Mouse (Mus musculus): ENCODE measurements at regions not wholly inside any gene's neighbourhood (a gene's known extent, or its start where the extent isn't known, plus 50 kb on each side); places are given as distances from the start of the nearest gene placed in this dataset.

DNA sequence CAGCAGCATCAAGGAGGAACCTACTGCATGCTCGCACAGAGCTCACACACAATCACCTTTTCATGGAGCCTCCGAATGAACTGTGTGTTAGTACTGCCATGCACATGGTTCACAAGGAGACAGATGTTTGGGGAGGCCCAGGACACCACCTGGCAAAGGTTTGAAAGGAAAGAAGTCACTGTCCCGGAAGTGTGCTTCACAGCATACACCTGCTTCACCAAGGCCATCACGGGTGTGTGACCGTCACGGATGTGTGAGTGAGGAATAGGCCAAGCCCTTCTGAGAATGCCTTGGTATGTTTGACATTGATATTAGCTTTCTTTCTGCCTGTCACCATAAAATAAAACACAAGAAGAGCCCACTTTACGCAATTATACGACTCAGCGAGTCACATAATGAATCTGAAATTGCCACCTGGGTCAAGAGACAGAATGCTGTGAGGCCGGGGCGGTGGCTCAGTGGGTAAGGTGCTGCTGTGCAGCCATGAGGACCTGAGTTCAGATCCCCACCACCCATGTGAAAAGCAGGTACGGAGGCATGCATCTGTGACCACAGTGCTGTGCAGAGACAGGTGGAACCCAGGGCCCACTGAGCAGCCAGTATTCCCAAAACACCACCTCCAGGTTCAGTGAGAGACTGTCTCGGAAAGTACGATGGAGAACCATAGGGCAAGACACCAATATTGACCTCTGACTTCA lies 162.3 kb upstream of the Sh3bp4 start:
- DNase-seq = no peak

DNA sequence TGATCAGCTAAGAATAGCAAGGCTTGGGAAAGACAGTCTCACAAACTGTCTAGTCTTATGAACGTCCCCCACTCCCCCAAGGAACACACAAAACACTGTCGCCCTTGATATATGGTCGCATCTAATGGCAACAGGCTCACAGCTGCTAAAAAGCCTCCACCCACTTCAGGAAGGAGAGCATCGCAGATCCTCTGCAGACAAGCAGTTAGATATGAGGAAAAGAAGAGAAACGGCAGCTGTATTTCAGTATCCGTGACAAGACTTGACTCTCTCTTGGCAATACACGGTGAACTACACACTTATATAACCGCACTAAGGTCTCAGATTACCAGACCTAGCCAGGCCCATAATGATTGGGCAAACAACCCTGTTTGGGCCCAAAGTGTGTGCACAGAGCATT lies 161.5 kb upstream of the Sh3bp4 start:
- DNase-seq = no peak

DNA sequence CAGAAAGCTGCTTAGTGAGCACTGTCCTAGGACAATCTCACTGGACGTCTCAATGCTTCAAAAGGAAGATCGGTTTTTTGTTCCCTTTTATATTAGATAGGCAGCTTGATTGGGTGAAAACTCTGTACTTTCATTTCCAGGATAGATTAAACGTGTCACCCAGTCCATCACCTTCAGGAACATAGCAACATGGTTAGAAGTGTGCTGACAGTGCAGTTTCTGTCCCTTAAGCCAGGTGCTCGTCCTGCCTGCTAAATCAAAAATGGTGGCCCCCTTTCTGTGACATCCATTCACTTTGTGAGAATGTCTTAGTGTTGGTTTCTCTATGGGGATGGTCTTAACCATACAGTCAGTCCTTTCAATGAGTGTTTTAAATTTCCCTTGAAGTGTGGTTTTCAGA lies 160.9 kb upstream of the Sh3bp4 start:
- DNase-seq = no peak

DNA sequence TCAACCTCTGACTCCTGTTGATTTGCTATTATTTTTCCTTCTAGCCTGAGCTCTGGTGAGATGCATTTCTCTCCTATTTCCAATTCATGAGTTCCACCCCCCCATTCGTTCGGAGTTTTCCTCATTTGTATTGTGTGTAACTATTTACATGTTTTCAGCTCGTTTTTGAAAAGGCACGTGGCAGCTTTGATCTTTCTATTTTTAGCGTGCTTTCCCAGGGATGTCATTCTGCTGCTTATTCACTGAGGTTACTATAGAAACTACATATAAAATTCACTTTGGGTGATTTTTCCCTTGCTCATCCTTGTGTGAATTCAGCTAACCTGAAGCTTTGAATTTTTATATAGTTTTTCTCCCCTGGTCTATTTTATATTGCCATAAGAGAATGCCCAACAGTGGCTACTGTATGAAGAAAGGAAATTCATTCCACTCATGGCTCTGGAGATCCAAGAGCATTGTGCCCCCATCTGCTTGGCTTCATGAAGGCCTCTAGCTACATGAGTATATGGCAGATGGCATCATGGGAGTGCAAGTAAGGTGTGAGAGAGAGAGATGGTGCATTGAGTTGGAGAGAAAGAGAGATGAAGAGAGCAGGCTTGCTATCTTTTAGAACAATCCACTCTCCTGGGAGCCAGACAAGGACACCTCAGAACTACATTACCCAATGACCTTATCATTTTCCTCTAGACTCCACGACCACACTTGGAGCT lies 160.2 kb upstream of the Sh3bp4 start:
- no peak for DNase-seq

DNA sequence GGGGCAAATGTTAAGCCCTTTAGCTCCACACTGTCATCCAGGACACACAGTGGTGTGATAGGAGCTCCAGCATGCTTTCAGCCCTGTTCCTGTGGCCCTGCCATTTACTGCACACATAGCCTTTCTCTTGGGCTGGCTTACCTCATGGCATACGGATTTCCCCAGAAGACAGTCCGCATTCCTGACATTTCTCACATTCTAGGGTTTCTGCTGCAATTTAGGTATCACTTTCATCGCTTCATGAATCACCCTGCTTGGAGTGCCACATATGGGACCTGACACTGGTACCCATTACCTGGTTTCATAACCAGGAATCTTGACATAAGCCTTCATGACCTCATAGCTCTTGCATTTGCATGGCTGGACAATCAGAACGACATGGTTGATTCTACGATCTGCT lies 158.5 kb upstream of the Sh3bp4 start:
- DNase-seq = no peak

DNA sequence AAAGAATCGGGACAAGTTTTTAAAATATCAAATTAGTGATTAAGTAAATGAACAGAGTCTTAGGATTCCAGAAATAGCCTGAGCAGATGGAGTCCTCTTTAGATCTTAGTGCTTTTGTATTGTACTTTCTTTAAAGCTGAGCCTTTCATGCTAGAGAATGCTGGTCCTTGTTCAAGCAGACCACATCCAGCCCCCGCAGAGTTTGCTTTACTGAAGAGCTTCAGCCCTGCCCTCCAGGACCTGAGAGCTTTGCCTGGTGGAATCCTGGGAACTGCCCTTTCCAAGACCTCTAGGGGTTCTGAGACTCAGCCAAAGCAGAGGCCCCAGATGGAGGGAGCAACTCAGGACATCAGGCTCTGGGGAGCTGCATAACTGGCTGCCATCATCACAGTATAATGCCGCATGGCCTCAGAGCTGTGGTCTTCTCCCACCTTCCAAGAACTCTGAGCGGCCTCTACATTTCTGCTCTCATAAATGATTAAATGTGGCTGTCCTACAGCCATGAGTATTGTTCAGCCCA lies 153.6 kb upstream of the Sh3bp4 start:
- DNase-seq = no peak

DNA sequence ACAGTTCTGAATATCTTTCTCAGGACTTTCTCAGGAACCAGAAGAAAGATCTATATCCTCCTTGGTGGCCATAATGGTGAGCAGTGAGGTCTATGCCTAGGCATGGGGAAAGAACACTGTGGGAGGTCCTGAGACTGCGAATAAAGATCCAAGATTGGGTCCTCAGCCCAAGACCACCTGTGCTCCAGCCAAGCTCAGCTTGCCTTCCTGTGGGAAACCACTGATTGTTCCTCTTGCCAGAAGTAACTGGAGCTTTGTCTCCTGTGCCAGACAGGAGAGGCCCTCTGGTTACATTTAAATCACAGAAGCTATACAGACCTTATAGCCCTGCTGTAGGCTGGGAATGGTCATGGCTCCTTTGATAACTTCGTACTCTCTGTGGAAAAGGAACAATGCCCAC lies 148.8 kb upstream of the Sh3bp4 start:
- DNase-seq = no peak

DNA sequence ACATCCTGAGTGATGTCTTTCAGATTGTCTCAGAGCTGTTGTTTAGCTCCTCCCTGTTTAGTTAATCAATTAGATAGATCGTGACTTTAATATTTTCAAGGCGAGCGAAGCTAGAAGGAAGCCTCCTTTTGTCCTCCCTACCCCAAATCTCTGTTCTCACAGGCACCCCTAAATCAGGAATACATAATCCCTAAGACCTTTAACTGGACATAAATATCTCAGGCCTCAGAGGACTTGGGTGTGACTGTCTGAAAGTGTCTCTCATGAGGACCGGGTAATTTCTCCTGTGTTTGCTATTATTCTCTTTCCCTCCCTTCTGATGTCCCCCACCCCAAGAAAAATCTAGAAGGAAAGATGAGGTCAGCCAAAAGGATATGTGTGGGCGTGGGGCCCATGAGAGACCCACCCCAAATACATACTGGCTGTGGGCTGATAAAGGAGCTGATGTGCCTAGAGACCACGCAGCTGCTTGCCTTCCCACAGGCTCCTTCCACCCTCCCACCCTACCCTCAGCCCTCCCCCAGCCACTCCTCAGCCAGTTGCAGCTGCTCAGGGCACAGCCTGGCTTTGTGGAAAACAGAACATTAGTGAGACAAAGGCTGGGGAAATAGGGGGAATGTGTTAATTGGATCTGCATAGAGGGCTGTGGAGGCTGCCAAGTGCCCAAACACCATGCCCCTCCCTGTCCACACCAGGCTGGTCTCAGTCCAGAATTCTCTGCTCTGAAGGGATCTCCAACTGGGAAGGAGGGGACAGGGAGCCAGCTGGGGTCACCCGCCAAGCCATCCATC lies 146.2 kb upstream of the Sh3bp4 start:
- no peak for DNase-seq

DNA sequence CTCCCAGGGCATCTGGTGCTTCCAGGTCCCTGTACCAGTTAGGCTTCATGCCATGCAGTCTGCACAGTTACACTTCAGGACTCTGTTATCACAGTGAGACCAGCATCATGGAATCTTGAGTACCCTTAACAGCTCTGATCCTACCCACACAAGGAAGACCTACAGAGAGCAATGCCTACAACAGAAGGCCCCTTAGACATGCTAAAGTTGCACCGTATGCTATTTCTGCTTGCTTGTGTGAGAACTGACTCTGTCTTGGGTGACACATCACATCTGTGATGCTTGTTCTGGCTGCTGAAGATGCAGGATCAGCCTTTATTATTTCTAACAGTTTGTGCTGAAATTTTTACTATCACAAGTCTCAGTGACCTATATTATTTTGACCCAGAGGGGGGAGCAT lies 135.0 kb upstream of the Sh3bp4 start:
- DNase-seq = no peak

DNA sequence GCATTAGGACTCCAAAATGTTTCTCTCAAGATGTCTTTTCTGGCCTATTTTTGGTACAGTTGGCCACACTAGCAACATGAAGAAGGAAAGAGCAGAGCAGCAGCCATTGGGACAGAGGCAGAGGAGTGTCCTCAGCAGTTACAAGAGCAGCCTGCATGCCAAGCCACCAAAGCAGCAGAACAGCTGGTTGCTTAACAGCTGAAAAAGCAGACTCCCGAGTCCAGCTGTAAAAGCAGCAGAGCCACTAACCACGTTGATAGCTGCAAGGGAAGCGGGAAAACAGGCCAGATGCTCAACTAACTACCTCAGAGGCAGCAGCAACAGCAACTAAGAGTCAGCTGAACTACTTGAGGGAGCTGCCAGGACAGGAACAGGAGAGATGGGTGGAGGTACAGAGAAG lies 134.4 kb upstream of the Sh3bp4 start:
- no peak for DNase-seq

DNA sequence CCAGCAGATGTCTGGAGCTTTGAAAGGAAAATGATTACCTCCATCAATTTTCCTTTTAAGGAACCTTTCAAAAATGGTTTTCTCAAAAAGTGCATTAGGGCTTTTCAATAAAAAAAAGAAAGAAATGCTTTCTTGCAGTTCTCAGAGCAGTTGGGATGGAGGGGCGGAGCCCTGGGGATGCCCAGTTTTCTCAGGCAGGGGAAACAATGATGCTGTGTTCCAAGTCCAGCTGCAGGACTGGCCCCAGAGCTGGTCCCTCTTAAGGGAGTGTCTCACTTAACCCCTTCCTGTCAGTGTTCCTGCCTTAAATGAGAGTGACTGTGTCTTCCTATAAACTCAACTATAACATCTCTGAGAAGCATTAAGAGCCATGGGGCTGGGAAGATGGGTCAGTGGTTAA lies 132.9 kb upstream of the Sh3bp4 start:
- no peak for DNase-seq

DNA sequence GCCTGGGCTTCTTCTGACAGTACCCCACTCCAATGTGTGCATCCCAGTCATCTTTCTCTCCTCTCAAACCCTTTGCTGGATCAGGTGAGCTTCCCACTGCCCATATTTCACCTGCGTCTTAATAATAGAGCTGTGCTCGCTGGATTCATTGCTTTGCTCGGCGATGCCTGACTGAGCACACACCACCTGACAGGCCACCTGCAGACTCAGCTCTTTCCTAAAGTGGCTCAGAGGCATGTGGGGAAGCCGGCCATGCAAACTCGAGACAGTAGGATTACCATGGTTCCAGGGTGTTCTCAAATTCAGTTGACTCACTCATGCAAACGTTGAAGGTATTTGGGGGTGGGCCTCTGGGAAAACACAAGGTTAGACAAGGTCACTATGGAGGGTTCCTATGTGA lies 131.8 kb upstream of the Sh3bp4 start:
- no peak for DNase-seq

DNA sequence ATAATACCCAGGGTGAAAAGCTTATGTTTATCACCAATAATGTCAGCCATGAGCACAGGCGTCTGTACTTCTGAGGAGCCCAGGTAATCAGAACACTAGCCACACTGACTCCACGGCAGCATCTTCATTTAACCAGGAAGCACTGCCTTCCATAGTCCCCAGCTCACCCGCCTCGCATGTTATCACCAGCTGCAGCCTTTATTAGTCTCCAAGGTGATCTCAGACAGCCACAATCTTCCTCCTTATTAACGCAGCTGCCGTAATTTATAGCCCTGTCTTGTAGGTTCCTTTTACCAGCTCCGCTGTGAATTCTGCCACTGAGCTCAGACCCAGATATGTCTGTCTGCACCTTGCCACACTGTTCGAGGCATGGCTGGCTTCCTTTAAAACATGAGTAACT lies 127.2 kb upstream of the Sh3bp4 start:
- no peak for DNase-seq

DNA sequence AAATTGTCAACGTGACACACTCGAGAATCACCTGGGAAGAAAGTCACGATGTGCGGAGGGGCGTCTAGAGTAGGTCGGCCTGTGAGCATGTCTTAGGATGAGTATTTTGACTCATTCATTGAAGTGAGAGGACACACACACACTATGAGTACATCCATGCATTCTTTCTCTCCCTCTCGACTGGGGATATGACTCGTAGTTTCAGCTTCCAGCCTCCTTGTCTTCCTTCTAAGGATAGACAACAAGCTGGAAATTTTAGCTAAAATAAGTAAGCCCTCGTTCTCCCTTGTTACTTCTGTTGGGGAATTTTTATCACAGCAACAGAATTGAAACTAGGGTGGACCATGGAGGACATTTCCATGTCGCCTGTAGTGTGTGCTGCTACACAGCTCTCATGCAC lies 124.3 kb upstream of the Sh3bp4 start:
- DNase-seq = no peak

DNA sequence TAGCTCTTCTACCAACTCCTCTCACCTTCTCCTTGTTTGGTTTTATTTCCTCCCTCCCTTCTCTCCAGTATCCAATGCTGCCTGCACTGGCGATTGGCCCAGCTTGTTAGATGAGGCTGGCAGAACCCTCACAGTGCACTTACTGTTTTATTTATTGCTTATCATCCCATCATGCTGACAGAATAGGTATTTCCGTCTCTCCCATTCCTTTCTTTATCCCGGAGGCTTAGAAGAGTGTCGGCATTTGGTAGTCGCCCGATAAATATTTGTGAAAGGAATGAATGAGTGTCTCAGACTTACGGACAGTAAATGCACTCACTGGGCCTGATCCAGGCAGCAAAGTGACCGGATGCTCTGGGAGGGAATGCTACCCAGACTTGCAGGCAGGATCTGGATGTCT lies 123.8 kb upstream of the Sh3bp4 start:
- DNase-seq = no peak

DNA sequence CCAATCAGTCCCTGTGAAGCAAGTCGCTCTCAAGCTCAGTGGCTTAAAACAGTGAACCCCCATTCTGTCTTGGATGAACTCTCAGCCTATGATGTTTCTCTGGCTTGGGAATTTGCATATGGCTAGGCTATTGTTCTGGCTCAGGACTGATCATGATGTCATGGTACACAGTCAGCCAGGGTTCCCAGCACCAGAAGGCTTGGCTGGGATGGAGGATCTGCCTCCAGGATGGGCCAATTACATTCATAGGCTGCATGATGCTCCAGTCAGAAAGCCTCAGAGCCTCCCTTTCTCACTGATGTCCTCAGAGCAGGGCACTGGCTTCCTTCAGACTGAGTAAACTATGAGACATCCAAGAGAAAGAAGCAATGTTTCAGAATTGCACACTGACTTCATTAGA lies 120.3 kb upstream of the Sh3bp4 start:
- DNase-seq = no peak

DNA sequence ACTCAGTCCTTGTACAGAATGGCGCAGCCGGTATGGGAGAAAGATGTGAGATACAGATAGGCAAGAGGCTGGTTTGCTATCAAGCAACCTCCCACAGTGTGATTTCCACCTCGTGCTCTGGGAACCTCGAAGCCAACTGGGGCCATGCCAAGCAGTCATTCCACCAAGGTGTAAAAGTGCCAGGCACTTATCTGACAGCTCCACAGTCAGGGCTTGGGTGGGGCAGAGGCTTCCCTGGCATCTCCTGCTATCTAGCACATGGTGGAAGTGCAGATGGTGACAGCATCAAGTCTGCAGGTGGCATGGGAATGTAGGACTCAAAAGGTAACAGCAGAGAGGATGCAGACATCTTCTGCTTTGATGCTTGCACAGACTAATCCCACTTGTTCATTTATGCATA lies 116.7 kb upstream of the Sh3bp4 start:
- peak; percentile 63 for DNase-seq

DNA sequence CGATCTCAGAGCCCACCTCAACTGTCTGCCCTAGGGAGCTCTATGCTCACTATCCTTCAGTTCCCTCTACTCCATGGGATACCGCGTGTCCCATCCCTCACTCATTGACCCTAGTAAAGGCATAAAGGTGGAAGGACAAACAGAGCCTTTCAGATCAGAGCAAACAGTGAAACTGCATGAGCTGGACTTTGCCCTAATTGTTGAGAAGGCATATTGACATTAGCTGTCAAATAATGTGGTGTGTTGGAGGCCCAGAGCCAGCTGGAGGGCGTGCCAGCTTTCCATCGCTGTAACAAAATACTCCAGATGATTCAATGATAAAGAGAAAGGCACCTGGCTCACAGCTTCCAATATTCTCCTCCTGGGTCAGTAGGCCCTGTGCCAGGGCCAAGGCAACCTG lies 115.4 kb upstream of the Sh3bp4 start:
- DNase-seq = no peak

DNA sequence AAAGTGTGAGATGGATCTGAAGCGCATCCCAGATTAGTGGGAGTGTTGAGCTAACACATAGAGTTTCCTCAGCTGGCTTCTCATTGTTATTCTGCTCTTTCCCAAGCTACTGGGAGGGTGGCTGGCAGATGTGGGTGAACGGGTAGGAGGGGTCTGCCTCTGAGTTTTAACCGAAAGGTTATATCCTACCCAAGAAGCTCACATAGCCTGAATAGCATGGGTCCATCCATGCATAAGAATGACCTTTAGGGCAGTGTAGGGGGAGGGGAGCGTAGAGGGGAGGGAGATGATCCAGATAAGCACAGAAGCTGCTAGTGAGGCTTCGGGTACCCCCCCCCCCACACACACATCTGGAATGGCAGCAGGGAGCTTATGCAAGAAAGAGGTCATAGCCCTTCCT lies 113.2 kb upstream of the Sh3bp4 start:
- no peak for DNase-seq

DNA sequence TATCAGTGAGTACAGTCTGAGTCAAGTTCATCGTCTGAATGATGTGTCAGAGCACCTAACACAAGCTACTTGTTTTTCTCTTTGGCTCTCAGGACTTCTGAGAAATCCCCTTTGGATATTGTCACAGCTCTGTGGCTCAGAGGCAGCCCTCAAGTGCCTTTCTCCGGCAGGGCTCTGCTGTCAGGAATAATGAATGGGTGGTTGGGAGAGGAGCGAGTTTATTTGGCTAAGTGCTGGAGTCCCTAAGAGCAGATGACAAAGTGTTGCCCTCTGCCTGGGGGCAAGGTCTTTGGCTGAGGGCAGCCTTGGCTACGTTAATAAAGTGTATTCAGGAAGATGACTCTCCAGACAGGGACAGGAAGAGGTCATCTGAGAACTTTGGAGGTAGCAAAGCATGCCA lies 110.5 kb upstream of the Sh3bp4 start:
- DNase-seq = no peak

DNA sequence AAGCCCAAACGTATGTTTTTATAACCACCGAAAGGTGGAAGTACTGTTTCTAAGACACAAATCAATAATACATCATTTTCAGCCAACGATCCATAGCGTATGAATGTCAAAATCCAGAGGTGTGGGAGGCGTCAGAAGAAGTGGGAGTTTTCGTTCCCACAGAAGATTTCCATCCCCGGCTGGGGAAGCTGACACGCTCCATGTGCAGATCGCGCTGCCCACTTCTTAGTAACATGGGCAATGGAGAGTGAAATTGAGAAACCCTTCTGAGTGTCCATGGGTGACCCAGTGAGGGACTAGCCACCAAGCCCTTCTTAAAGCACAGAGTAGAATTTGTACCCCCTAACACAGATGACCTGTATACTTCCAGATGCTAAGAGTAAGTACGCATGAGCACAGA lies 110.1 kb upstream of the Sh3bp4 start:
- DNase-seq = no peak

DNA sequence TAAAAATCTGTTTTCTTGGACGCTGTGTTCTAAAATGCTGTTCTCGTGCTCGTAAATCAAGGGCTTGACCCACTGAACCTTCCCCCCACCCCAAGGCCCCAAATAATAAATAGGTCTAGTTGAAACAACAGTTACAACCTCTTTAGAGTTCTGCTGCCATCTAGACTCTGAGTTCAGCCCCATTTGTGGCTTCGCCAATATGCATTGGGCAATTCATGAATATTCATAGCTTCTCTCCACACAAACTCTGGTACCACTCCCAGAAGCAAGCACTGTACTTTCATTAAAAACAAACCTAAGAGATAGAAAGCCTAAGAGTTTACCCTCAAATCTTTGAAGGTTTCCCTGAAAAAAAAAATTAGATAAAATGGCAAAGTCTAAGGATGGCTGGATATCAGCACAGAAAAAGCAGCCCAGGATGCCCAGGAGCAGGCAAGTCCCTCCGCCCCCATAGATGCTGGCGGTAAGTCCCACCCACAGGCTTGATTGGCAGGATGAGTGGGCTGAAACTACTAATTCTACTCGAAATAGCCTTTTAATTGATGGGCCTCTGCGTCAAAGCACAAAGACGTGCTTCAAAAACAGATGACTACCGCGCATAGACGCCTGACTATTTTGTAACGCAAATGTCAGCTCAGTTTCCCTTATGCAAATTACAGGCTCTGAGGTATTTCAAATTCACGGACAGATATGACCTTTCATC lies 106.0 kb upstream of the Sh3bp4 start:
- no peak for DNase-seq

DNA sequence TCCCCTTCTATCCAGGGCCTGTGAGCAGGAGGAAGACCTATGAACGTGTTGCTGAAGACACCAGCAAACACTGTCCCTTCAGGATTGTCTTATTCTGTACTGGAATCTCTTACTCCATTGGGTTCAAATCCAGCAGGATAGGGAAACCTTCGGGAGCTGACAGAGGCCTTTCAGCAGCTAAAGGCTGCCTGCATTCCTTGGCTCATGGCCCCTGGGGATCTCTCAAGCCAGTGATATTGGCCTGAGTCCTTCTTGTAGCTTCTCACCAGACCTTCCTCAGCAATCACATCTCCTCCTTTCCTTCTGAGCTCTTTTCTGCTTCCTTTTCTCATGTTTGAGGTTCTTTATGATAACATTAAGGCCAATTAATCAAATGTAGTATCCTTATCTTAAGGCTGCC lies 103.8 kb upstream of the Sh3bp4 start:
- no peak for DNase-seq
